Mouse (Mus musculus) brain, adult 10 weeks (tissue): ENCODE results near the gene Pwp1. TPM values are rescaled to one million over a fixed set of nuclear protein-coding genes. Genes with fewer than 3 reads are reported as not detected.

ENCODE experiments used
- polyA plus RNA-seq: library from polyadenylated mRNA; stranded (reverse); fragments of 350-450 nt; fragmentation: Illumina TruSeq; extraction: RNeasy Lipid Tissue Mini Kit (QIAGEN cat#74804); gene quantifications from one replicate; pipeline ENCODE4 v1.2.3, GENCODE M21; 2015; ENCODE audit warnings: low read depth, low replicate concordance

The Pwp1 gene
- 19.0 TPM for polyA plus RNA-seq

GRCm38 (mm10) chr10:85829085-85829853 lies at the start of gene Pwp1:
Gene Pwp1 (plus strand): TSS chr10:85829494.

GRCm38 (mm10) chr10:85916498-85917309 lies 87.4 kb downstream of the Pwp1 start, which contains the start of gene Prdm4:
Gene Prdm4 (minus strand): TSS chr10:85917142.

GRCm38 (mm10) chr10:85927676-85928445 lies 98.6 kb downstream of the Pwp1 start, which contains the start of gene Ascl4:
Gene Ascl4 (plus strand): TSS chr10:85927681.

Other genes starting within 250 kb of the Pwp1 start
- 20.3 TPM for gene Prdm4, start 87.6 kb downstream of the Pwp1 start, polyA plus RNA-seq
- gene Ascl4, start 98.2 kb downstream of the Pwp1 start, polyA plus RNA-seq = not detected
- 114 TPM for gene Rtcb, start 128.3 kb downstream of the Pwp1 start, polyA plus RNA-seq
- 0.21 TPM for gene Bpifc, start 182.4 kb downstream of the Pwp1 start, polyA plus RNA-seq
- 36.1 TPM for gene Fbxo7, start 192.5 kb downstream of the Pwp1 start, polyA plus RNA-seq